Mouse (Mus musculus): ENCODE results near the gene Igf2r. TPM values are rescaled to one million over a fixed set of nuclear protein-coding genes. Genes with fewer than 3 reads are reported as not detected.
"Not testable (repeated sequence)": the region's sequence is repeated elsewhere in the genome, so short reads cannot be mapped to it uniquely, and the experiment has no call there.

Igf2r gene
- total RNA-seq, 2 experiments from 2014 or later, result 60.7 to 77.0 TPM

DNA sequence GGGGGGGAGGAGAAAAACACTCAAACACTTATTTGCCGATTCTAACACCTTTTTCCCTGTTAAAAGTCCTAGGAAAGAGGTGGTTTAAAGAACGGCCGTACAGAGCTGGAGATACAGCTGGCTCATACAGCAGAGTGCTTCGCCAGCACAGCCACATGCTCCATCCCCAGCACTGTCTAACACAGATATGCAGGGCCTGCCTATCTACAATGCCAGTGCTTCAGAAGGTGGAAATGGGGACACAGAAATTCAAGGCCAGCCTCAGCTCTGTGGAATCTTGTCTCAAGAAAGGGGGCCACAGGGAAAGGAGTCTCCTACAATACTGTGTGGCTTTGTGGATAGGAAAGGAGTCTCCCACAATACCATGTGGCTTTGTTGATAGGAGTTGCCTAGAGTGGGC lies 52.0 kb downstream of the Igf2r start:
- no peak for DNase-seq

DNA sequence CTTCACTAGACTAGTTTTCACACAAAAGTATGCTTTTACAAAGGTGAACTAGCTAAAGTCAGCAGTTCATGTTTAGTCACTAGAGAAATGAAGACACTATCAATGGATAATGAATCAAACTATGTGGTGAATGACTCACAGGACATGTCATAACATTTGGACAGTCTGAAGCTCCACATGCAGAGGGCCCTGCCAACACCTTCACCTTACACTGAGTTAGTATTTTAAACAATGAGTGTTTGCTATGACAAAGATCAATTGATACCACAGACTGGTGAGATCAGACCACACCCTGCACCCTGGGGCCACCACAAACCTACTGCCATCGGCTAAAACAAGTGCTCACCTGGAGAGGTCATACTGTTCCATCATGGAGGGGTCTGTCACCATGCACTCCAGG lies 54.4 kb downstream of the Igf2r start:
- DNase-seq, result no peak

DNA sequence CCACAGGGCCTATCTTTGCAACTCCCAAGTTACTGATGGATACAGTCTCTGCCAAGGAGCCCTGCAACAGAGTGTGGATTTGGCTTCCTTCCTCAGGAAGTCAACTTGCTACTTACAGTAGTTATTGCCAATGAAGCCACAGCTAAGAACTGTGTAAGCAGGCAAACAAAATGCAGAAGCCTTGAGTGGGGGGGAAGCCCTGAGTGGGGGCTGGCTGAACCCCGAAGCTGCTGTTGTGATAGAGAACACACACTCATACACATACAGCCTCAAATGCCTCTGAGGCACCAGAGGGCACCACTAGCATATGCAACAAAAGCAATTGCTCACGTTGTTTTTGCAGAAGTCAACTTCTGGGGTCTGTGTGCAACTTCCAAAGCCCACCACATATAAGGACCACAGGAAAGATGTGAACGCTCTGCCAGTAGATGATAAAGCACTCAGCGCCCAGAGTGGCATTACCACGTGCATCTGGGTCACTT lies 55.3 kb downstream of the Igf2r start:
- DNase-seq, result no peak

DNA sequence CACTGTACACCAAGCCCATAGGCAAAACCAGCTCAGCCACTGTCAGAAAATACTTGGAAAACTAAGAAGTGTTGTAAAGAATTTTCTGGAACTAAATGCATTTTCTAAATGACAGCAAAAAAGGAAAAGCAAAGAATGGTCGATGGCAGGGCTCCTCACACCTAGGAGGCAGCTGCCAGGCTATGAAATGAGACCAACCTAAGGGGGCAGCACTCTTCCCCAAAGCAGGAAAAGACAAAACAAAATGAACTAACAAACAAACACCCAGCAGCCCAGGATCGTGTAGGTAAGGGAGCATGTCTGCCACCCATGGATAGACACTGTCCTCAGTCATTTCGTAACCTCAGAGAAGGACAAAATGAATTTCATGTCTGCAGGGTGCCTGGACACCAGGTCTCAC lies 56.5 kb downstream of the Igf2r start:
- no peak for DNase-seq

- no peak for DNase-seq
These were observed 57.3 kb downstream of the Igf2r start for GRCm38 (mm10) chr17:12712191-12712590.

DNA sequence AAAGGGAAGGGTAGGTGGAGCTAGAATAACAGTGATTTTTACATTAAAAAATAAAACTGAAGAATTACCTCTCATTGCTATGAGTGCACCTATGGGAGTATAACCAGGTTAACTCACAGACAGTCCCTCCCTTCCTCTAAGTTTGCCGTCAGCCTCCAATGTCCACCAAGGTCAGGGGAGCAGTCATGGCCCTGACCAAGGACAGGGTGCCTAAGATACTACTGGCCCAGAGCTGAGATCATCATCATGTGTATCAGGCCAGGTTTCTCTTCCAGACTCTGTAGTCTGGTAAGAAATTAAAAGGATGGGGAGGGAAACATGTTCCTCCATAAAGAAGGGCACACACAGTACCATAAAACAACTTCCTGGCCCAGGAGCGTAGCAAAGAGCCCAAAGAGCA lies 58.5 kb downstream of the Igf2r start:
- no peak for DNase-seq

DNA sequence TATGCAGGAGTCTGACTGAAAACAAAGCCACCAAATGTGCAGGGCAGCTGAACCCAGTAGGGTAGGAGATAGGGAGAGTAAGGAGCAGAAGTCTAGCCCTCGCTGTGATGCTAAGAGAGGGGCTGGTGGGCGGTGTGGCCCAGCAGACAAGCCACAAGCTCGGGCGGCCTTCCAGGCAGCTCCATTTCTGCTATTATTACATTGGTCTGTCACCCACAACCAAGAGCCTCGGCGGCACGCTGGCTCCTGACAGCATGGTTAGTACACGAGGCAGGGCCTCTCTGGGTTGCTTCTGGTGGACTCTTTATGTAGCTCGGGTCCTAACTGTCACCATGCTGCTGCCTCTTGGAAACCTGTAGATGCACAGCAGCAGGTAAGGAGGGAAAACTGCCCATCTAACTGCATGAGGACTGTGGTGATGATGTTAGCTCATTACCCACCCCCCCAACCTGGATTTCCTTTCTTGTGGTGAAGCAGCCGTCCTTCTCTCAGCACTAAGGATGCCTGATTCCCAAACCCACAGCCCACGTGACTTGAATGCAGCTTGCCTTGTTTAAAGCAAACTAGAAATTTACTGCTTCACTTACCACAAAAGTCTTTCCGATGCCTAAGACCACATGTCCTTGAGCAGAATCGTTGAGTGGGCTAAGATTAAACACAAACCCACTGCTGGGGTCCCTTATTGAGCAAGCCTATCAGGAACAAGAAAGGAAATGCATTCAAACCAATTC lies 59.2 kb downstream of the Igf2r start:
- no peak for DNase-seq

DNA sequence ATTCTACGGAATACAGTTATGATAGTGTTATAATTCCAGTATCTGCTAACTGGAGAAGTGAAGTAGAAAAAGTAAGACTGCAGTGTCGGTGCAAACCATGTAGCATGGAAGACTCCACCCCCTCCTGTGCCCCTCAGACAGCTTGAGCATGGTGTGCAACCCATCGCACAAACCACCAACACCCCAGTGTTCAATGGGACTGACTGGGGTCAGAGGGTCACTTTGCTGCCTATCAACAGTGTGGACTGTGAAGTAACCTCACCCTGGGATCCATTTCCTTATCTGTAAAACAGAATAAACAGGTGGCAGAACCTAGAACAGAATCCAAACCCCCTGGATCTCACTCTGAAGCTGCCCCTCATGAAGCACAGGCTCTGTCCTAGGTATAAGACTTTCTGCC lies 61.1 kb downstream of the Igf2r start:
- no peak for DNase-seq

DNA sequence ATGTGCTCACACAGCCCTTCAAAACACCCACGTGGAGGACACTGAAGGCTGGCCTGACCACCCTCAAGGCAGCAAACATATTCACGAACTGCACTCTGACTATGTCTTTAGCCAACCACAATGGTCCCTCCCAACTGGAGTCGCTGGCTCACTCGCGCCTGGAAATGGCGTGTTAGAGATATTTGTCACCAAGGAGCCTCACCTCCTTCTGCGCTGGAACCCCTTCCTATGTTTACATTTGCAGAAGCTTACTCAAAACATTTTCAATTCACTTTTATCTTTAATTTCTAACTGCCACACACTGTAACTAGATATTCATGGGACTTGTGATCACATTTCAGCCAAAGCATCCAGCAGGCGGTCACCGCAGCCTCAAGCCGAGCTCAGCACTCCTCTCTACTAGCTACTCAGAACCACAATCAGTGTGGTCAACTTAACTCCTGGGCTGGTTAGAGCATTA lies 62.8 kb downstream of the Igf2r start:
- DNase-seq, result no peak

DNA sequence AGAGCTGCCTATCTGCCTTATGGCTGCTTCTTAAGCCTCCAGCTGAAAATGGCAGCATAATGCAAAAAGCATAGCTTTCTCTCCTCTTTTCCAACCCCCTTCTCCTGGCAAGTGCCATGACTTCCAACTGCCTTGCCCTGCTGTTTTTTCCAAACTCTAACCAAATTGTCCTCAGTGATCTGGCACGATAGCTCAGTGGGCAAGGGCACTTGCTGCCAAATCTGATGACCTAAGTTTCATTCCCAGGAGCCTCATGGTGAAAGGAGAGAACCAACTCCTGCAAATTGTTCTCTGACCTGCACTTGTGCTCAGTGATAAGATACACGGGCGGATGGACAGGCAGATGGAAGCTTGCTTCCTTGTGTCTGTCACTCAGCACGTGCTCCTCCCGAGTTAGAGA lies 66.6 kb downstream of the Igf2r start:
- DNase-seq, result no peak

DNA sequence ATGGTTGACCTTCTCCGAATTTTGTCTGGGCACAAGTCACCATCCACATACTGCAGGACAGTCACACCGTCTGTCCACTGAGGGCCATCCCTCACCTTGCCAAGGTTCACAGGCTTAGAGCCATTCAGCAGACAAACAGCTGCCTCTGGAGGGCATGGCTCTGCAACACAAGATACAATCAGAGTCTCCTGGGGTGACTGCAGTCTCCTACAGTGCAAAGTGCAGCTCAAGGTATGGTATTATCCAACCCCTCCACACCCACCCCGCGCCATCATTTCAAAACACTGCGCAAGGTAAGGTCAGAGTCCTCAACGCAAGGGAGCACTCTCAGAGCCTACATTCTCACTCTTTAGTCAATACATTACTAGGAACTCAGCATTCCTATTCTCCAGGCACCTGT lies 69.1 kb downstream of the Igf2r start:
- DNase-seq, result no peak

GRCm38 (mm10) chr17:12691899-12692298 lies 77.6 kb downstream of the Igf2r start:
- no peak for DNase-seq

GRCm38 (mm10) chr17:12689537-12689936 lies 79.9 kb downstream of the Igf2r start:
- peak; percentile 25 for DNase-seq

DNA sequence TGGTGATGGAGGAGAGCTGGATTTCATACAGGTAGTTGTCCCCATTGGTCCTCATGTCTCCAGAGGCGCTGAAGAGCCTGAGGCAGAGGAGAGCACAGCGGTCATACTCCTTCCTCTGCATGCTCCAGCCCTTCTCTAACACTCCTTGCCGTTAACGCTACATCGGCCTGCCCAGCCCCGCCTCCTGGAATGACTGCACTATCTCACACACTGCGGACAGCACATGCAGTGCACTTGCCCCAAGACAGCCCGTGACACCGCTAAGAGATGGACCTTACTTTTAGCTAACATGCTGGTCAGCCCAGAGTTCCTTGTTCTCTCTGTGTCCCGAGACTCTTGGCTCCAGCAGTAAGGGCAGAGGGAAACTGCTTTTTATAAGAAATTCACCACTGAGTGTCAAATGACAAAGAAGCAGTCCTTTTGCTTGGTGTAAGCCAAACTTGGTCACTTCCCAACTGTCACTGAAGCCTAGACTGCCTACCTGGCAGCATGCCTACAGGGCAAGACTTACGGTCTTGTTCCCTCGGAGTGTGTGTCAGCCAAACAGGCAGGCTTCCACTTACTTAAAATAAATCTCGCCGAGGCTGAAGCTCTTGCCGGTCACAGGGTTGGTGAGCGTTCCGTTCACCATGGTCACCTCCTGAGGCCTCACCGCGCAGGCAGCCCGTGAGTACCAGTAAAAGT lies 80.9 kb downstream of the Igf2r start:
- peak; percentile 82 for DNase-seq

GRCm38 (mm10) chr17:12684928-12685624 lies 84.4 kb downstream of the Igf2r start:
- no peak for DNase-seq

DNA sequence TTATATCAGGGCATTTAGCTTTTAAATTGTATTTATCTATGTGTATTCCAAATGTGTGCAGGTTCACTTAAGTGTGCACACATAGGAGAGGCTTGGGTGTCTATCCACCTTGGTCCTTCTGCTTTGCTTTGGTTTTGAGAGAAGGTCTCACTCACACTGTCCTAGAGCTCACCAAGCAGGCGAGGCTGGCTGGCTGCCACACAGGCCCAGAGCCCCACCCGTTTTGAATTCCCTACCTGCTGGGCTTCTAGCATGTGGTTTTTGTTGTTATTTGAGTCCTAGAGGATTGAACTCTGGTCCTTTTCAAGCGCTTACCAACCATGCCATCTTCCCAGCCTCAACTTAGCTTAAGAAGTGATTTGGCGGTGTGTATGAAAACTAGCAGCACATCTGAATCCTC lies 85.1 kb downstream of the Igf2r start:
- no peak for DNase-seq

GRCm38 (mm10) chr17:12683582-12683981 lies 85.9 kb downstream of the Igf2r start:
- no peak for DNase-seq

- DNase-seq, result no peak
These were observed 91.2 kb downstream of the Igf2r start for GRCm38 (mm10) chr17:12678261-12678660.

DNA sequence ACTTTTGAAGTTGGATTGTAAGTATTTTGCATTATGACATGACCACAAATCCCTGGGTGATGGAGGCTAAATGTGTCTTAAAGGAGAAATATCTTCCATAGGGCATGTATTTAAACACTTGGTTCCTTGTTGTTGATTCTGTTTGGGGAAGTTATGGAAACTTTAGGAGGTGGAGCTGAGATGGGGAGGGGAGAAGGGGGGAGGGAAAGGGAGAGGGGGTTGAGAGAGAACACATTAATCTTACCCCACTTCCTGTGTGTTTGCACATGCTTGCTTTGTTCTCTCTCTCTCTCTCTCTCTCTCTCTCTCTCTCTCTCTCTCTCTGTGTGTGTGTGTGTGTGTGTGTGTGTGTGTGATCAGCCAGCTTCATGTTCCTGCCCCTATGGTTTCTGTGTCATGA lies 92.3 kb downstream of the Igf2r start:
- DNase-seq, result no peak

DNA sequence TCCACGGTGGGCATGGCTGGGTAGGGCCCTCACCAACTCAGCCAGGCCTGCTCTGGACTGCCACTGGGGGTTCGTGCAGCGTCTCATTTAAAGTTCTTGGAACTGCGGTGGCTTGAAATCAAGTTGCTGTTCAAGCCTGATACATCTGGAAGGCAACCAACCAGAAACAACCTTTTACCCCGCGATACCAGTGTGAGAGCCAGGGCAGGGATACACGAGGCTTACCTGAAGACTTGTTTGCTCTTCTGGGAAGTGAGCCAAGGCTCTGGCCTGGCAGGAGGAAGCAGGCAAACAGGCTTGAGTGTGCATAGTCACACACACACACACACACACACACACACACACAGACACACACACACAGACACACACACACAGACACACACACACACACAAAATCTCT lies 93.8 kb downstream of the Igf2r start, which contains the start of gene Slc22a1:
Slc22a1 (minus strand) TSS at position 184 of the 400 bp plus-strand sequence.
- DNase-seq, result no peak

DNA sequence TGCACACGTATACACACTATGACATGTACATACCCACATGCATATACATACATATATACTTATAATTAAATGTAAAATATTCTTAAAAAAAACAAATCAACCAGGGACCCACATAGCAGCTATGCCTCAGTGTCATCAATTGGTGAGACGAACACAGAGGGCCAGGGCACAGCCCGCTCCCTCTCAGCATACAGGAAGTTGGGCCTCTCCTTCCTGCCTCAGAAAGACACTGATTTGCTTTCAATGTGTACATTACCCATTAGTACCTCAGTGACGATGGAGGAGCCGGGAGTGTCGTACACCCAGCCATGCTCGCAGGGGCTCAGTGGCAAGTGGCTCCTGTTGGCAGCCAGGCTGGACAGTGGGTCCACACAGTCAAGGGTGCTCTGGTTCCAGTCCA lies 94.5 kb downstream of the Igf2r start:
- not testable (repeated sequence) for DNase-seq

GRCm38 (mm10) chr17:12673871-12674270 lies 95.6 kb downstream of the Igf2r start:
- DNase-seq, result no peak

GRCm38 (mm10) chr17:12672285-12672790 lies 97.1 kb downstream of the Igf2r start:
- DNase-seq, result no peak

Measured in adrenal gland, postnatal 10 days (tissue).